Mouse (Mus musculus) limb, embryonic 14.5 days (tissue): ENCODE results near the gene Skap1. TPM values are rescaled to one million over a fixed set of nuclear protein-coding genes. Genes with fewer than 3 reads are reported as not detected.

Experiments
- ATAC-seq: fragments of 200-750 bp; cut with Nextera tagmentation; 2 replicates; pipeline ENCODE4 v1.8.0; 2017; ENCODE audit warnings: low read depth, moderate number of reproducible peaks, moderate TSS enrichment; ENCODE audit not compliant: low FRiP score
- DNase-seq: peaks from one replicate; pipeline ENCODE4 v3.0.0-alpha.2; 2015; ENCODE audit warnings: low spot score
- H3K27ac ChIP-seq: fragments of 300-500 bp; sonication (generic); replicated peaks from 2 replicates; pipeline ENCODE4 v1.5.1; 2014; ENCODE audit warnings: low read depth, mild to moderate bottlenecking, low read length, moderate library complexity, mixed read lengths
- H3K27me3 ChIP-seq: fragments of 300-500 bp; sonication (generic); 2 replicates; pipeline ENCODE4 v1.6.1; 2014; ENCODE audit warnings: low read length, mixed read lengths; ENCODE audit not compliant: control insufficient read depth, insufficient read depth
- H3K36me3 ChIP-seq: fragments of 300-500 bp; sonication (generic); 2 replicates; pipeline ENCODE4 v1.6.1; 2014; ENCODE audit warnings: mild to moderate bottlenecking, low read length, moderate library complexity, mixed read lengths; ENCODE audit not compliant: control insufficient read depth, insufficient read depth
- H3K4me1 ChIP-seq: fragments of 300-500 bp; sonication (generic); 2 replicates; pipeline ENCODE4 v1.6.1; 2014; ENCODE audit warnings: antibody characterized with exemption, low read length, mixed read lengths; ENCODE audit not compliant: control insufficient read depth, insufficient read depth
- H3K4me2 ChIP-seq: fragments of 300-500 bp; sonication (generic); replicated peaks from 2 replicates; pipeline ENCODE4 v1.6.1; 2014; ENCODE audit warnings: low read depth, mild to moderate bottlenecking, low read length, moderate library complexity; ENCODE audit not compliant: severe bottlenecking
- H3K4me3 ChIP-seq: fragments of 300-500 bp; sonication (generic); replicated peaks from 2 replicates; pipeline ENCODE4 v1.5.1; 2014; ENCODE audit warnings: low read length
- H3K9ac ChIP-seq: fragments of 300-500 bp; sonication (generic); 2 replicates; pipeline ENCODE4 v1.6.1; 2014; ENCODE audit warnings: mild to moderate bottlenecking, low read depth, low read length, moderate library complexity; ENCODE audit not compliant: severe bottlenecking
- H3K9me3 ChIP-seq: fragments of 300-500 bp; sonication (generic); 2 replicates; pipeline ENCODE4 v1.6.1; 2016; ENCODE audit warnings: low read length; ENCODE audit not compliant: control insufficient read depth
- POLR2A ChIP-seq: fragments of 200-500 bp; IDR thresholded peaks from 2 replicates; pipeline ENCODE4 v1.8.0; 2012; ENCODE audit warnings: inconsistent platforms, mild to moderate bottlenecking, moderate library complexity, borderline replicate concordance; ENCODE audit not compliant: insufficient read depth, insufficient read length; ENCODE audit errors: extremely low read depth
- WGBS: fragments of 180-500 bp; shearing (Covaris S2); extraction: QIAGEN DNeasy Blood & Tissue Kit; methylation state at CpG from one replicate; pipeline ENCODE4 v1.1.7; 2014; 5-methylcytosine and 5-hydroxymethylcytosine counted together
- polyA plus RNA-seq, 2 experiments: library from polyadenylated mRNA; depleted of rRNA in 1 of 2; stranded (reverse) in 1 of 2; unstranded in 1 of 2; fragments of >200 nt; fragmentation: Nextera tagmentation in 1 of 2; extraction: Ambion mirVana in 1 of 2; gene quantifications; 2 replicates each; pipeline versions ENCODE4 v1.2.1 to v1.2.3; 2012 to 2014

The Skap1 gene
- polyA plus RNA-seq, 2 experiments = 0.67 to 2.1 TPM

- Histone ChIP-seq H3K4me1 (no peaks in the 10 kb centered on the region), H3K27me3 (no peaks in the 10 kb centered on the region), H3K27ac (no peak overlapping the region), H3K36me3 (no peaks in the 10 kb centered on the region), H3K4me3 (no peak overlapping the region), H3K4me2 (no peak overlapping the region), H3K9ac (no peak overlapping the region), H3K9me3 (no peaks in the 10 kb centered on the region)
- TF ChIP-seq POLR2A = no peak
- DNase-seq = no peak
- no peak for ATAC-seq
Observed at GRCm38 (mm10) chr11:96483179-96483578, 18.8 kb downstream of the Skap1 start.

- H3K9me3 ChIP-seq = no peaks in the 10 kb centered on the region
- H3K36me3 ChIP-seq = no peaks in the 10 kb centered on the region
- WGBS = 73% methylated on average over 8 of the region's 8 CpGs
- DNase-seq = no peak
- no peak overlapping the region for H3K4me2 ChIP-seq
- no peak overlapping the region for H3K9ac ChIP-seq
- no peak for TF ChIP-seq POLR2A
- H3K4me3 ChIP-seq = no peak overlapping the region
- ATAC-seq = no peak
- H3K27ac ChIP-seq = no peak overlapping the region
- H3K4me1 ChIP-seq = no peaks in the 10 kb centered on the region
- H3K27me3 ChIP-seq = no peaks in the 10 kb centered on the region
Observed at GRCm38 (mm10) chr11:96498481-96498880, 34.1 kb downstream of the Skap1 start.

GRCm38 (mm10) chr11:96501042-96501441 lies 36.6 kb downstream of the Skap1 start:
- Histone ChIP-seq H3K4me1 (no peaks in the 10 kb centered on the region), H3K4me2 (no peak overlapping the region), H3K36me3 (no peaks in the 10 kb centered on the region), H3K27me3 (no peaks in the 10 kb centered on the region), H3K9me3 (no peaks in the 10 kb centered on the region), H3K9ac (no peak overlapping the region), H3K4me3 (no peak overlapping the region), H3K27ac (no peak overlapping the region)
- no peak for TF ChIP-seq POLR2A
- no peak for DNase-seq
- ATAC-seq = no peak
- WGBS = 39% methylated on average over 6 of the region's 6 CpGs

GRCm38 (mm10) chr11:96502948-96503347 lies 38.6 kb downstream of the Skap1 start:
- 66% methylated on average over 3 of the region's 3 CpGs for WGBS
- Histone ChIP-seq H3K4me2 (no peak overlapping the region), H3K4me1 (no peaks in the 10 kb centered on the region), H3K27ac (no peak overlapping the region), H3K4me3 (no peak overlapping the region), H3K27me3 (no peaks in the 10 kb centered on the region), H3K9me3 (no peaks in the 10 kb centered on the region), H3K9ac (no peak overlapping the region), H3K36me3 (no peaks in the 10 kb centered on the region)
- no peak for TF ChIP-seq POLR2A
- ATAC-seq (no peak), DNase-seq (no peak)

GRCm38 (mm10) chr11:96504509-96505119 lies 40.2 kb downstream of the Skap1 start:
- Histone ChIP-seq H3K4me3 (no peak overlapping the region), H3K36me3 (no peaks in the 10 kb centered on the region), H3K27ac (no peak overlapping the region), H3K4me2 (no peak overlapping the region), H3K4me1 (no peaks in the 10 kb centered on the region), H3K9me3 (no peaks in the 10 kb centered on the region), H3K27me3 (no peaks in the 10 kb centered on the region), H3K9ac (no peak overlapping the region)
- no peak for DNase-seq
- no peak for TF ChIP-seq POLR2A
- no peak for ATAC-seq
- 36% methylated on average over 12 of the region's 12 CpGs for WGBS

GRCm38 (mm10) chr11:96505841-96506240 lies 41.4 kb downstream of the Skap1 start:
- no peaks in the 10 kb centered on the region for H3K4me1 ChIP-seq
- no peak overlapping the region for H3K4me3 ChIP-seq
- no peak overlapping the region for H3K4me2 ChIP-seq
- 73% methylated on average over 5 of the region's 5 CpGs for WGBS
- H3K27me3 ChIP-seq = no peaks in the 10 kb centered on the region
- DNase-seq (no peak), ATAC-seq (no peak)
- no peak overlapping the region for H3K9ac ChIP-seq
- no peaks in the 10 kb centered on the region for H3K36me3 ChIP-seq
- H3K27ac ChIP-seq = no peak overlapping the region
- H3K9me3 ChIP-seq = no peaks in the 10 kb centered on the region
- TF ChIP-seq POLR2A = no peak
